Mouse (Mus musculus) left cerebral cortex, postnatal 25 days (tissue): ENCODE data around the gene Sorl1. TPM values are rescaled to one million over a fixed set of nuclear protein-coding genes. Genes with fewer than 3 reads are reported as not detected.

ENCODE experiments used
- DNase-seq, 2 experiments: peaks; one replicate each; pipeline ENCODE4 v3.0.0; 2022; ENCODE audit warnings: low spot score in 2 of 2, mixed read lengths in 1 of 2
- intact Hi-C: fragments of 180-260 bp; cut with DNase I; formaldehyde crosslinking; loops from one replicate; pipeline ENCODE4 v1.15.1; 2025
- total RNA-seq, 2 experiments: library from RNA; stranded (reverse); gene quantifications; 2 replicates each; pipeline ENCODE4 v1.2.3; 2021

Sorl1 gene
- total RNA-seq, 2 experiments from 2014 or later, result 203 to 227 TPM

DNA sequence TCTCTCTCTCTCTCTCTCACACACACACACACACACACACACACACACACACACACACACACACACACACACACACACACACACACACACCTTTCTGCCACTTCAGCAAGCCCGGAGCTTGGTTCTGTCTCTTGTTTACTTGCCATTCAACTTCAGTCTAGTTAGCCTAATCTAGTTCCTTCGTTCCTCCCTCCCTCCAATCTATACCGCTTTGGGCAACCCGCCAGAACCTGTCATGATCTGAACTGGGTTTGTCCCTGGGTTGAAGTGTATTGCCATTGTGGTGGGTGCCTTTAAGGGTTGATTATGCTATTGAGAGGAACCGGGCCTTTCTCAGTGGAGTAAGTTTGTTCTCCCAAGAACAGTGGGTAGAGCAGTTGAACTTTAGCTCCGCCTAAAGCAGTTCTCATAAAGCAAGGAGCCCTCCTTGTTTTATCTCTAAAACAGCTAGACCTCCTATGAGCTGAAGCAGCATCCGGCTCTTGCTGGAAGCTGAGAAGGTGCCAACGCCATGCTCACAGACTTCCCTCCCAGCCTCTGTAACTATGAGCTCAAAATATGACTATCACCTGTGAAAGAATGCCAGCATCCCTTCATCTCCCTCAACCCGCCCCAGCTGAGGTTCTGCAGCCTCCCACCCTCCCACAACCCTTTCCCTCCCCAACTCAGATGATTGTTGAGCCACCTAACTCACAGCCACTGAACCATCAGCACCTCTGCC, 1.3 kb upstream of the Sorl1 start:
- peak in 1 of 2 experiments; percentile 79 for DNase-seq
- intact Hi-C loops, result loop anchor here (2.0 kb wide), 1 partner anchor 83 kb away; no protein-coding TSS in a partner anchor

- intact Hi-C loops, result loop anchor here (2.0 to 5.0 kb wide), 3 partner anchors 41 to 118 kb away; no protein-coding TSS in a partner anchor
- DNase-seq, result no peak
Observed at GRCm38 (mm10) chr9:42123204-42123603, 893 bp downstream of the Sorl1 start.

GRCm38 (mm10) chr9:42122441-42122840, 1.7 kb downstream of the Sorl1 start:
- intact Hi-C loops, result loop anchor here (2.0 to 5.0 kb wide), 3 partner anchors 40 to 118 kb away; no protein-coding TSS in a partner anchor
- no peak for DNase-seq

GRCm38 (mm10) chr9:42121631-42122354, 2.3 kb downstream of the Sorl1 start:
- intact Hi-C loops, result loop anchor here (2.0 to 5.0 kb wide), 3 partner anchors 39 to 119 kb away; no protein-coding TSS in a partner anchor
- DNase-seq, result no peak

- DNase-seq, result no peak
- intact Hi-C loops, result no loop called here
Observed at GRCm38 (mm10) chr9:42116418-42117056, 7.6 kb downstream of the Sorl1 start.

- DNase-seq, result no peak
- intact Hi-C loops, result no loop called here
Observed at GRCm38 (mm10) chr9:42115078-42115477, 9.0 kb downstream of the Sorl1 start.

DNA sequence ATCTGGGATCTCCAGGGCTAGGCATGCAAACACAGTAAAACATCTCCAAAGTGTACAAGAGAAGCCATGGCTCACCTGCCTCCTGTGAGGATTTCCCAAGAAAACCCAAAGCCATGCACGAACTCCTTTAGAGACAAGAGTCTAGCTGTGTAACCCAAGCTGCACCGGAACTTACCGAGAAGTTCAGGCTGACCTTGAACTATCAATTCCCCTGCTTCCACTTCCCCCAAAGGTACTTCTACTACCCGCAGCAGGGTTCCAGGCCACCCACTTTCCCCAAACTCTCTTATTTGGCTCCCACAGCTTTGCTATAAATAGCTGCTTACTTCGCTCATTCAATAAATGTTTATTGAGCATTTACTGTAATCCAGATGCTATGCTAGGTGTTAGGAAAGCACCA, 10.8 kb downstream of the Sorl1 start:
- intact Hi-C loops, result no loop called here
- DNase-seq, result no peak

GRCm38 (mm10) chr9:42112691-42113090, 11.4 kb downstream of the Sorl1 start:
- intact Hi-C loops, result no loop called here

DNA sequence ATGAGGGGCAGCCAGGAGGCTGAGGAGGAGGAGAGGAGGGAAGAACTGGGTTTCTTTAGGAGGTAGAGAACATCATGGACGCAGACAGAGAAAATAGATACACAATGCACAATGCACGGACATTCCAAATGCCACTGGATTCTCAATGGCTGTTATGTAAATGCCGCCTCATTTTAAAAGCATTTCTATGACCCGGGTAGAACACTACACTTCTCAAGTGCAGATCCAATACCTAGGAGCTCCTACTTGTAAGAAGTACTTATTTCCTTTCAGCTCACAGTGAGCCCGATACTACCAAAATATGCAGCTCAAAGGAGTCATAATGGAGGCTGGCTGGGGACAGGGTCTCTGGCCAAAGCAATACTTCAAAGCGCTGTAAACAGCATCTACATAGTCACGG, 12.8 kb downstream of the Sorl1 start:
- DNase-seq, result no peak
- intact Hi-C loops, result no loop called here

More at GRCm38 (mm10) chr9:42112691-42113090, 11.4 kb downstream of the Sorl1 start:
- DNase-seq, result no peak

GRCm38 (mm10) chr9:42109837-42110451, 14.2 kb downstream of the Sorl1 start:
- DNase-seq, result peak; percentile 29 to 70
- intact Hi-C loops, result no loop called here

GRCm38 (mm10) chr9:42109131-42109530, 15.0 kb downstream of the Sorl1 start:
- intact Hi-C loops, result no loop called here
- DNase-seq, result no peak

- DNase-seq, result peak; percentile 47 to 90
- intact Hi-C loops, result no loop called here
Observed at GRCm38 (mm10) chr9:42108369-42108951, 15.6 kb downstream of the Sorl1 start.

GRCm38 (mm10) chr9:42107062-42107461, 17.0 kb downstream of the Sorl1 start:
- no peak for DNase-seq
- intact Hi-C loops, result no loop called here

GRCm38 (mm10) chr9:42106305-42106704, 17.8 kb downstream of the Sorl1 start:
- intact Hi-C loops, result no loop called here
- no peak for DNase-seq

DNA sequence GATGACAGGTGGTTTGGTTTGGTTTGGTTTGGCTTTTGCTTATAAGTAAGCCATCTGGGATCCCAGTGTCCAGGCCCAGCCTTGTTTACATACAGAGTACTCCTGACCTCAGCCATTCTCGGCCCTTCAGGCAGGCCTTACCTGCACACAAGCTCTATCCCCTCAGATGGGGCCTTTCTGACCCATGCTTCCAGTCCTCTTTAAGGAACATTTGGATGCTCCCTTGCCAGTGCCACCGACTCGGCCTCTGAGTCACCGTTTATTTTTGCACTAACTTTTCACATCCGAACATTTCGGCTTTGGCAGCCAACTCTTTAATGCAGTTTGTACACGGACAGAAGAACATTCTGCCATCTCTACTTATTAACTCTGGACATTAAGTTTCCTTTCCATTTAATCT, 20.6 kb downstream of the Sorl1 start:
- intact Hi-C loops, result no loop called here
- DNase-seq, result no peak

GRCm38 (mm10) chr9:42102013-42102412, 22.1 kb downstream of the Sorl1 start:
- DNase-seq, result no peak
- intact Hi-C loops, result no loop called here

GRCm38 (mm10) chr9:42101266-42101665, 22.8 kb downstream of the Sorl1 start:
- DNase-seq, result peak in 1 of 2 experiments; percentile 81
- intact Hi-C loops, result no loop called here

- intact Hi-C loops, result no loop called here
- no peak for DNase-seq
Observed at GRCm38 (mm10) chr9:42100618-42101210, 23.4 kb downstream of the Sorl1 start.

GRCm38 (mm10) chr9:42098474-42099121, 25.5 kb downstream of the Sorl1 start:
- DNase-seq, result no peak
- intact Hi-C loops, result no loop called here
